Mouse (Mus musculus) kidney, adult 2 months (tissue): ENCODE data around the gene Inpp5f.

ENCODE experiments used
- CTCF ChIP-seq: fragments of 200-500 bp; conservative IDR thresholded peaks from 2 replicates; pipeline ENCODE4 v1.5.1; 2011; ENCODE audit warnings: low read depth, mild to moderate bottlenecking, control low read depth, low read length, moderate library complexity, mixed read lengths; ENCODE audit not compliant: insufficient read depth, insufficient read length
- POLR2A ChIP-seq: fragments of 200-500 bp; IDR thresholded peaks from one replicate; pipeline ENCODE4 v1.6.1; 2011; ENCODE audit warnings: low read depth, low read length, control low read depth

GRCm38 (mm10) chr7:128569987-128570656 is 41.0 kb upstream of the Inpp5f start:
- TF ChIP-seq POLR2A (no peak), CTCF (no peak)
